Comparison of ENCODE assay signal across 10 mouse cellular contexts in genomic region chr2:22744121-22744761, GRCm38 (mm10). TPM values are rescaled to one million over a fixed set of nuclear protein-coding genes. Genes with fewer than 3 reads are reported as not detected.
DNase-seq lines count a peak whose midpoint lies in the region; ATAC-seq and TF ChIP-seq lines count a peak whose summit lies in the region.
"Had no signal": no experiment of that assay in that cellular context is flagged by ENCODE, and none has a peak within 500 bp of the region (broad histone marks: within the 10 kb centered on the region; RNA-seq: fewer than 3 reads in every experiment).

No protein-coding gene starts in this region.

- no peak for TF ChIP-seq POLR2A in cerebellum, adult 2 months (IDR thresholded peaks at IDR 0.05; ENCODE audit: borderline replicate concordance, insufficient read depth, low read length)
- no peak for TF ChIP-seq POLR2A in thymus, adult 2 months (IDR thresholded peaks at IDR 0.05; ENCODE audit: control insufficient read depth, extremely low read depth, insufficient read depth, low read length, poor library complexity)

- ATAC-seq in lung, embryonic 14.5 days (ENCODE audit: insufficient read depth), result no peak
- ATAC-seq in liver, postnatal 0 days, result no peak

- peak overlapping the region; percentile 28 for H3K4me3 ChIP-seq in cerebellum, adult 2 months (replicated peaks; ENCODE audit: insufficient read depth, low read depth, low read length)
- H3K4me3 ChIP-seq in lung, embryonic 14.5 days (ENCODE audit: low read depth, low read length), result no peak overlapping the region
- H3K4me3 ChIP-seq in liver, postnatal 0 days (ENCODE audit: low read depth, low read length), result no peak overlapping the region
- peak overlapping the region; percentile 29 for H3K4me3 ChIP-seq in thymus, adult 2 months (ENCODE audit: control insufficient read depth, insufficient read depth, low read length)
- H3K4me3 ChIP-seq: embryonic facial prominence, embryonic 15.5 days; midbrain, embryonic 12.5 days had no signal

- H3K9ac ChIP-seq in lung, embryonic 14.5 days, result no peak overlapping the region
- H3K9ac ChIP-seq in liver, postnatal 0 days (replicated peaks), result no peak overlapping the region
- H3K9ac ChIP-seq: embryonic facial prominence, embryonic 15.5 days; midbrain, embryonic 12.5 days had no signal

- under 1% methylated on average over 30 of the region's 38 CpGs for WGBS in cerebellum, adult 2 months
- WGBS in lung, embryonic 14.5 days, result 0% methylated on average over 28 of the region's 38 CpGs
- WGBS in liver, postnatal 0 days (ENCODE audit: insufficient replicate concordance), result 0% methylated on average over 26 of the region's 38 CpGs
- WGBS in thymus, adult 2 months, result under 1% methylated on average over 38 of the region's 38 CpGs

- no peaks in the 10 kb centered on the region for H3K27me3 ChIP-seq in cerebellum, adult 2 months (ENCODE audit: control insufficient read depth, insufficient read depth, low read length)
- no peaks in the 10 kb centered on the region; the same call in 1 of the 2 replicates for H3K27me3 ChIP-seq in lung, embryonic 14.5 days (ENCODE audit: insufficient read depth, low read length)
- H3K27me3 ChIP-seq in liver, postnatal 0 days (ENCODE audit: insufficient read depth, low read length), result no peaks in the 10 kb centered on the region
- H3K27me3 ChIP-seq in thymus, adult 2 months (ENCODE audit: control insufficient read depth, insufficient read depth, low read length), result no peaks in the 10 kb centered on the region
- H3K27me3 ChIP-seq: embryonic facial prominence, embryonic 15.5 days had no signal

- TF ChIP-seq CTCF in cerebellum, adult 2 months (IDR thresholded peaks at IDR 0.05; ENCODE audit: borderline replicate concordance, insufficient read depth, low read depth, low read length), result no peak
- no peak for TF ChIP-seq CTCF in lung, embryonic 14.5 days (IDR thresholded peaks at IDR 0.05; ENCODE audit: low read depth)
- TF ChIP-seq CTCF in liver, postnatal 0 days (IDR thresholded peaks at IDR 0.05; ENCODE audit: low read depth), result no peak
- TF ChIP-seq CTCF in thymus, adult 2 months (IDR thresholded peaks at IDR 0.05; ENCODE audit: borderline replicate concordance, control insufficient read depth, extremely low read depth, insufficient read depth, low read length, poor library complexity), result no peak

- H3K36me3 ChIP-seq in lung, embryonic 14.5 days (ENCODE audit: insufficient read depth), result no peaks in the 10 kb centered on the region
- no peaks in the 10 kb centered on the region for H3K36me3 ChIP-seq in liver, postnatal 0 days (replicated peaks; ENCODE audit: insufficient read depth, low read length)
- H3K36me3 ChIP-seq in thymus, adult 2 months (ENCODE audit: control insufficient read depth, insufficient read depth, low read length), result no peaks in the 10 kb centered on the region
- H3K36me3 ChIP-seq: embryonic facial prominence, embryonic 15.5 days; midbrain, embryonic 12.5 days had no signal

- no peak for DNase-seq in cerebellum, adult 2 months
- DNase-seq in cerebellum, postnatal 36 days, result no peak
- DNase-seq in lung, embryonic 14.5 days, result peak; percentile 37
- DNase-seq in lung, adult 18-20 months, result no peak
- DNase-seq in embryo, embryonic 9.5 days (ENCODE audit: extremely low spot score), result peak; percentile 81
- peak; percentile 64 for DNase-seq in liver, postnatal 0 days
- DNase-seq in thymus, adult 2 months, result peak; percentile 64
- DNase-seq in left cerebral cortex, adult 8-10 months (ENCODE audit: low spot score in 2 of 2), result no peak

- H3K4me2 ChIP-seq in lung, embryonic 14.5 days, result no peak overlapping the region
- no peak overlapping the region for H3K4me2 ChIP-seq in liver, postnatal 0 days (ENCODE audit: low read depth, low read length)
- H3K4me2 ChIP-seq: embryonic facial prominence, embryonic 15.5 days; midbrain, embryonic 12.5 days had no signal

- H3K27ac ChIP-seq in cerebellum, adult 2 months (ENCODE audit: insufficient read depth, low read length), result no peak overlapping the region
- no peak overlapping the region for H3K27ac ChIP-seq in lung, embryonic 14.5 days (ENCODE audit: low read depth)
- no peak overlapping the region for H3K27ac ChIP-seq in liver, postnatal 0 days (ENCODE audit: low read depth)
- H3K27ac ChIP-seq in thymus, adult 2 months (ENCODE audit: control insufficient read depth, insufficient read depth, low read length), result no peak overlapping the region
- H3K27ac ChIP-seq: embryonic facial prominence, embryonic 15.5 days; midbrain, embryonic 12.5 days had no signal

- TF ChIP-seq EP300 in liver, postnatal 0 days (IDR thresholded peaks at IDR 0.05; ENCODE audit: low read depth), result no peak

- 0 out of 2 replicates have a peak, but pooled peaks cover 4% of the 10 kb centered on the region for H3K4me1 ChIP-seq in cerebellum, adult 2 months (ENCODE audit: control insufficient read depth, insufficient read depth, low read length)
- no peaks in the 10 kb centered on the region for H3K4me1 ChIP-seq in lung, embryonic 14.5 days (ENCODE audit: insufficient read depth)
- peaks cover 2% of the 10 kb centered on the region; the same call in 1 of the 2 replicates for H3K4me1 ChIP-seq in liver, postnatal 0 days (ENCODE audit: insufficient read depth)
- H3K4me1 ChIP-seq in thymus, adult 2 months (replicated peaks; ENCODE audit: control insufficient read depth, insufficient read depth, low read length), result 0 out of 2 replicates have a peak, but pooled peaks cover 2% of the 10 kb centered on the region
- H3K4me1 ChIP-seq: embryonic facial prominence, embryonic 15.5 days; midbrain, embryonic 12.5 days had no signal

- H3K9me3 ChIP-seq in lung, embryonic 14.5 days (ENCODE audit: low read depth, low read length), result no peaks in the 10 kb centered on the region
- no peaks in the 10 kb centered on the region for H3K9me3 ChIP-seq in liver, postnatal 0 days (ENCODE audit: low read length)
- H3K9me3 ChIP-seq: embryonic facial prominence, embryonic 15.5 days; midbrain, embryonic 12.5 days had no signal

RNA-seq across cellular contexts. Expression of gene Apbb1ip, which starts 29.7 kb away (rescaled TPM):
- 1.2 and 1.5 TPM in 2 replicates for polyA plus RNA-seq in cerebellum, adult 2 months (2012; rRNA removed)
- polyA plus RNA-seq in lung, embryonic 14.5 days (2014; fragmentation: Nextera tagmentation; extraction: Ambion mirVana), result 1.0 and 1.3 TPM in 2 replicates
- 7.7 and 11.3 TPM in 2 replicates for polyA plus RNA-seq in liver, postnatal 0 days (2015; fragmentation: Nextera tagmentation; extraction: Ambion mirVana)
- 45.2 and 52.3 TPM in 2 replicates for polyA plus RNA-seq in thymus, adult 2 months (2012; rRNA removed)
- total RNA-seq in left cerebral cortex, adult 8-10 months (2022), result 10 to 100 TPM in 2 of 4 experiments, 1 to 10 TPM in 2; 5.9 to 15.2 (median 9.3) TPM

Comparison
In these comparisons a context has a peak if more than half of its experiments do, and no peak if none do; other contexts are left out.
1. DNase-seq: peak in lung, embryonic 14.5 days (single experiment), embryo, embryonic 9.5 days (single experiment), liver, postnatal 0 days (single experiment) and thymus, adult 2 months (single experiment); none in cerebellum, adult 2 months (0 of 2), cerebellum, postnatal 36 days (0 of 2), lung, adult 18-20 months (0 of 2) and left cerebral cortex, adult 8-10 months (0 of 2).
2. H3K4me3 ChIP-seq: peak in cerebellum, adult 2 months (single experiment) and thymus, adult 2 months (single experiment); none in lung, embryonic 14.5 days (single experiment) and liver, postnatal 0 days (single experiment).